Mouse (Mus musculus): Measurements from ENCODE around the gene Prr12. TPM values are rescaled to one million over a fixed set of nuclear protein-coding genes. Genes with fewer than 3 reads are reported as not detected.

Gene Prr12
- polyA plus RNA-seq, 1 experiment = 39.1 TPM

DNA sequence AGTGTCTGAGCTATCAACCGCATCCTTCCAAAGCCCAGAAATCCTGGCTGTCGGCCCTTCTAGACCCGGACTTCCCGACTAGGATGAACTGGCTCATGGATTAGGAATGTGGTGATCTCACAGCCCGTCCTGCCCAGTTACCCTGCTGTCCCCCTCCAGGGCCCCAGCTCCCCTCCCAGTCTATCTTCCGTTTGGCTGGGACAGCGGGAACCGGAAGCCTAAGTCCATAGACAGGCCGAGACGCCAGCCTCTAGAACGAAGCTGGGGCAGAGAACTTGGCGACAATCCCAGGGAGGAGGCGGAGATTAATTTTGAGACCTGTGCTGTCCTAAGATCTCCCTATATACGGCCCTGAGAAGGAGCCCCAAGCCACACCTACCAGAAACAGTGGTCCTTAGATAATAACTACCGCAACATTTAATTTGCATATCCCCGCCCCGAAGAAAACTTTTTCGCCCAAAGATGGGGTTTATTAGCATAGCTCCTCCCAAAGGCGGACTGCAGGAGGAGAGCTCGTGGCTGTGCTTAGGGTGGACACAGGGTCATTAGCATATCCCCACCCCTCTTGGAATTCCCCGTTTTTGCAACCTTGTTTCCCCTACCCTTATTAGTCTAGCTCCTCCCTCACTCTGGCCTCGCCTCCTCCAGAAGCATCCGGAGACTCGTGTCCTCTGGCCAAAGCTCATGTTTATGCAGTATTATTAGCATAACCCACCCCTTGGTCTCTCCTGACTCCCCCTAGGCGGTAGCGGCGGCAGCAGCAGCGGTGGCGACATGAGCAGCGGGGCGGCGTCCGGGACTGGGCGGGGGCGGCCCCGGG, 35.2 kb downstream of the Prr12 start, which contains the start of gene Rras:
TSS of gene Rras (plus strand) at position 720 of the 820 bp plus-strand sequence.
- TF ChIP-seq POLR2A (IDR thresholded peaks at IDR 0.05; ENCODE audit: borderline replicate concordance, extremely low read depth, insufficient read depth, insufficient read length, poor library complexity, severe bottlenecking) = no peak
- TF ChIP-seq CTCF (IDR thresholded peaks at IDR 0.05; ENCODE audit: borderline replicate concordance, extremely low read depth, insufficient read depth, insufficient read length) = no peak
- peak; percentile 97 for DNase-seq (ENCODE audit: low read depth)

DNA sequence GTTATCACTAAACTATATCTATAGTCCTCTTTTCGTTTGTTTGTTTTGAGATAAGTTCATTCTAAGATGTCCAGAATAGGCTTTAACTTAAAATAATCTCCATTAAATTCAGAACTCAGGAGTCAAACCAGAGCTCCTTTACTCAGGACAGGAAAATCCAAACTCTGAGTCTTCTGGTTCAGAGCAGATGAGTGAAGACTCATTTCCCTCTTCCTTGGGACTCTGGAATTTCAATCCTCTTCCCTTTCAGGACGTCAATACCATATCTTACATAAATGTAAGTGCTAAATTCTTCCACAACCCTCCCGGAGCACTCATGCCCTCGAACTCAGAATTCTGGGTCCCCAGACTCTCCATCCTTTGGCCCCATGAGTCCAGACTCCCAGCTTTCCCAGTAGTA, 35.9 kb downstream of the Prr12 start:
- TF ChIP-seq CTCF (IDR thresholded peaks at IDR 0.05; ENCODE audit: borderline replicate concordance, extremely low read depth, insufficient read depth, insufficient read length) = no peak
- no peak for TF ChIP-seq POLR2A (IDR thresholded peaks at IDR 0.05; ENCODE audit: borderline replicate concordance, extremely low read depth, insufficient read depth, insufficient read length, poor library complexity, severe bottlenecking)
- no peak for DNase-seq (ENCODE audit: low read depth)

DNA sequence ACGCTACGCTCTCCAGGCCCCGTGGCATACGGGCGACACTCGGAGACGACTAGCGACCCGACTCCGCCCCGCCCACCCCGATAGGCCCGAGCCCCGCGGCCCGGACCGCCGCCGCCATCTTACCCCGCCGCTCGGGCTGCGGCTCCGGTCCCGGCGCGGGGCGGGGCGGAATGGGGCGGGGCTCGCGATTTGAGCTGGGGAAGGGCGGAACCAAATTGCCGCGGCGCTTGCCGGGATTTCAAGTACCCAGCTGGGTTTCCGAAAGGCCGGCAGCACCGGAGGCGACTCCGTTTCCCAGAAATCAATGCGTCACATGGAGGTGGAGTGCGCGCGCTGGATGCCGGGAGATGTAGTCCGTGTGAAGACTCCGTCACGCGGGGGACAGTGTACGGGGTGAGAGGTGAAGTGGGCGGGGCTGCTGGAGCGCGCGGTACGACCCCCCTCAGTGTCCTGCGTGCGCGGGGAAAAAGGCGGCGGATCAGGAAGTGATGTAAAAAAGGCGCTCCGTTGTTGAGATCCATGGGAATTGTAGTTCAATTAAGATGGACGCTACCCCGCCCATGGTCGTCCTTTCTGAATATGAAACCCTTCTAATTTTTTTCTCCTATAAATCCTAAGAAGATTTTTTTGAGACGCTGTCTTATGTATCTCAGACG, 36.6 kb downstream of the Prr12 start, which contains the start of gene Scaf1:
TSS of gene Scaf1 (minus strand) at position 407 of the 656 bp plus-strand sequence.
- peak; percentile 100 for DNase-seq (ENCODE audit: low read depth)
- peak; percentile 66 for TF ChIP-seq POLR2A (IDR thresholded peaks at IDR 0.05; ENCODE audit: borderline replicate concordance, extremely low read depth, insufficient read depth, insufficient read length, poor library complexity, severe bottlenecking)
- no peak for TF ChIP-seq CTCF (IDR thresholded peaks at IDR 0.05; ENCODE audit: borderline replicate concordance, extremely low read depth, insufficient read depth, insufficient read length)

DNA sequence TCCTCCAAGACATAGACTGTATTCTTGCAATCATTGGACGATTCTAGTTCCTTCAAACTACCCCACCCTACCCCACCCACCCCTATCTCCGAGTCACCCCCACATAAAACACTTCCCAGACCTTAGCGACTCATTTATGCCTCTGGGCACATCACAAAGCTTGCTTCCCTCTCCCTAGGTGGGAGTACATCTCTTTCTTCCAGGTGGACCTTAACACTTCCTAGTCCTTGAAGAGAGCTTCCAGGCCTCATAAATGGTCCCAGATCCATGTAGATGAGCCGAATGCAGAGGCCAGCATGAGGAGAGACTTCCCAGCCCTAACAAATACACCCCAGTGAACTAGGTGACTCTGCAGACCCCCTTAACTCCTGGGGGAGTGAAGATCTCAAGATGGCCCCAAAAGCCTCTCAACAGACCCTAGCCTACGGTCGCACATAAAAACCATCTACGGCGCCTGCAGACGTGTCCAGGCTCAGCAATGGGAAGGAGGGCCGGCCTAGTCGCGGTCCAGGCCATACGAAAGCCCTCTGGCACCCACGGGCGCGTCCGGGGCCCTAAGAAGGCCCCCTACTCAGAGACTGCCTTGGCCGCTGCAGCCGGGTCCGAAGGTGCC, 37.2 kb downstream of the Prr12 start:
- TF ChIP-seq CTCF (IDR thresholded peaks at IDR 0.05; ENCODE audit: borderline replicate concordance, extremely low read depth, insufficient read depth, insufficient read length) (no peak), POLR2A (IDR thresholded peaks at IDR 0.05; ENCODE audit: borderline replicate concordance, extremely low read depth, insufficient read depth, insufficient read length, poor library complexity, severe bottlenecking) (no peak)
- no peak for DNase-seq (ENCODE audit: low read depth)

DNA sequence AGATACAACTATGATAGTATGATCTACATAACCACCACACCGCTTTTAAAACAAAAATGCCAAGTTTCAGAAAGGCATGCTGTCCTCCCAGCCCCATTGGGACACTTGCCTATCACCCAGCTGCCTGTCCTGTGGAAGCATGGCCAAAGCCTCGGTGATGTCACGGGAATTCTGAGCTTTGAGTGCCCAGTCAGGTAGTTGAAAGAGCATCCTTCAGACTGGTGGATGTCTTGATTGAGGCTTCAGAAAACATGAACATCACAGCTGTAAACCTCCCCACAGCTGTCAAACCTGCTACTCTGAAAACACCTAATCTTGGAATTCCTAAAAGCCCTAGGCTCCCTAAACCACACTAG, 38.6 kb downstream of the Prr12 start:
- no peak for DNase-seq (ENCODE audit: low read depth)
- TF ChIP-seq POLR2A (IDR thresholded peaks at IDR 0.05; ENCODE audit: borderline replicate concordance, extremely low read depth, insufficient read depth, insufficient read length, poor library complexity, severe bottlenecking) = no peak
- no peak for TF ChIP-seq CTCF (IDR thresholded peaks at IDR 0.05; ENCODE audit: borderline replicate concordance, extremely low read depth, insufficient read depth, insufficient read length)

DNA sequence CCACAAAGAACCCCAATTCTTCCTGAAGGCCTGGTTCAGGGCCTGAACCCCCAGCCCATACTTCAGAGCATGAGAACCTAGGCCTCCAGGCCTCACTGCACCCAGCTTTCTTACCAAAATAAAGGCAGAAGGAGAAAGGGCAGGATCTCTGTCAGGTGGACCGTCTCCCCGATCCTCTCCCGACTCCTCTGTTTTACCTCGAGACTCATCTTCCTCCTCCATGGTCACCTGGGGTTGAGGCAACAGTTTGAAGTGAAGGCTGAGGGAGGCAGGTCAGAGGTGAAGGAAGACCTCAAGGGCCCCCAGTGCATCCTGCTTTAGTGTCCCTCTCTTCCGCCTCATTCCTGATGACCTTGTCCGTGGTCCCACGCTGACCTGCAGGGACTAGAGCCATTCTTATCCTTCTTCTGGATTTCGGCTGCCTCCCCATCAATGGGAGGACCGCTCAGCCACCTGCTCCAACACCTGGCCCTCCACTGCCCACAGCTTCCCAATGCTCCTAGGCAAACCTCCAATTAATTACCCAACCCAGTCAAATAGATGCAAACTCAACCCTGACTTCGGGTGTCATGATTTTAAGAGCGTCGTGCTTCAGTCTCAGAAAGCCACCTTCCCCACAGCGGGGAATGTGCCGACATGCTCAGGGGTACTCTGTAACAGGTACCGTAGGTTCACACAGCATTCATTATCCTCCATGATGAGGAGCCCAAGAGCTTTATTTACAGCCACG, 39.1 kb downstream of the Prr12 start:
- no peak for TF ChIP-seq CTCF (IDR thresholded peaks at IDR 0.05; ENCODE audit: borderline replicate concordance, extremely low read depth, insufficient read depth, insufficient read length)
- TF ChIP-seq POLR2A (IDR thresholded peaks at IDR 0.05; ENCODE audit: borderline replicate concordance, extremely low read depth, insufficient read depth, insufficient read length, poor library complexity, severe bottlenecking) = no peak
- DNase-seq (ENCODE audit: low read depth) = no peak

DNA sequence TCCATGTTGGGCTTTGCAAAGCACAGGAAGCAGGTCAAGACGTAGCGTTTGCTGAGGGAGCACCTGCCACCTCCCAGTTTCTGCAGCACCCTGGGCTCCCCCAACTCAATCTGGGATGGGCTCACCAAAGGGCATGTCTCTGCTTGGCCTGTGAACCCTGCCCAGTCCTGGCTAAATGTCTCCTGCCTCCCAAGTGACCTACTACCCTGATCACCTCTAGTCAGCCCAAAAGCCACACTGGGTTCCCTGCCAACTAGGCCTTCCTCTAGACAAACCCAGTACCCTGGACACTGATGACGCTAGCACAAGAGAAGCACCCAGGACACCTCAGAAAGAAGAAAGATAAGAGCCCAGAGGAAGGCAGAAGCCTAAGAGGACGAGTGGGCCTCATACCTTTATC, 39.9 kb downstream of the Prr12 start:
- TF ChIP-seq CTCF (IDR thresholded peaks at IDR 0.05; ENCODE audit: borderline replicate concordance, extremely low read depth, insufficient read depth, insufficient read length) (no peak), POLR2A (IDR thresholded peaks at IDR 0.05; ENCODE audit: borderline replicate concordance, extremely low read depth, insufficient read depth, insufficient read length, poor library complexity, severe bottlenecking) (no peak)

DNA sequence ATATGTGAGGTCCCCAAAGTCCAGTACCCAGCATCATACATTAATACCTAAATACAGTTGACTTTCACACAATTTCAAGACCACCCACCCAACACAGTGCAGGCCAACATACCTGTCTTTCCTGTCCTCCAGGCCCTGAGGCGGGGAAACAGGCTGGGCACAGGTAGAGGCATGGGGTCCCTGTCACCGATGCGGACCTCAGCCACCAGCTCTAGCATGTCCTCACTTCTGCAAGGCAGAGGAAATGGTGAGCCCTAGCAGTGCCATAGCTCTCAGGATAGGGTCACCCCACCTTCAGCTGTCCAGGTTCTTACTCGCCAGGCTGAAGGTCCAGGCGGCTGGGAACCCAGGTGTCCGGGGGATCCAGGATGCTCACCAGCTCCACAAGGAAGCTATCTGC, 40.7 kb downstream of the Prr12 start:
- no peak for DNase-seq (ENCODE audit: low read depth)
- TF ChIP-seq CTCF (IDR thresholded peaks at IDR 0.05; ENCODE audit: borderline replicate concordance, extremely low read depth, insufficient read depth, insufficient read length) = no peak
- no peak for TF ChIP-seq POLR2A (IDR thresholded peaks at IDR 0.05; ENCODE audit: borderline replicate concordance, extremely low read depth, insufficient read depth, insufficient read length, poor library complexity, severe bottlenecking)

More for the DNA sequence above, 39.9 kb downstream of the Prr12 start:
- DNase-seq (ENCODE audit: low read depth) = no peak

DNA sequence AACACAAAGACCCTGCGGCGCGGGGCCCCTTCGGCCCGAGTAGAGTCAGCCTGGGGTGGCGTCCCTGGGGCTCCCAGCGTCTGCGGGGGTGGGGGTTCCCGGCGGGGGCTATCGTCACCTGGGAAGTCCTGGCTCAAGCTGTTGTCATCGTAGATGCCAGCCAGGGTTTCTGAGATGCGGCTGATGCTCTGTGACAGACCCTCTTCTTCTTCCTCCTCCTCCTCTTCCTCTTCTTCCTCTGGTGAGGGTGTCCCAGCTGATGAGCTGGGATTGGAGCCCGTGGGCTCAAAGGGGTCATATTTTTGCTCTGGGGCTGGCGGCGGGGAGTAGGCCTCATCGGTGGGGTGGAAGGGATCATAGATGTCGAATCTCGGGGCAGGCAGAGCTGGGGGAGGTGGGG, 44.3 kb downstream of the Prr12 start:
- DNase-seq (ENCODE audit: low read depth) = no peak
- TF ChIP-seq POLR2A (IDR thresholded peaks at IDR 0.05; ENCODE audit: borderline replicate concordance, extremely low read depth, insufficient read depth, insufficient read length, poor library complexity, severe bottlenecking) (no peak), CTCF (IDR thresholded peaks at IDR 0.05; ENCODE audit: borderline replicate concordance, extremely low read depth, insufficient read depth, insufficient read length) (no peak)

DNA sequence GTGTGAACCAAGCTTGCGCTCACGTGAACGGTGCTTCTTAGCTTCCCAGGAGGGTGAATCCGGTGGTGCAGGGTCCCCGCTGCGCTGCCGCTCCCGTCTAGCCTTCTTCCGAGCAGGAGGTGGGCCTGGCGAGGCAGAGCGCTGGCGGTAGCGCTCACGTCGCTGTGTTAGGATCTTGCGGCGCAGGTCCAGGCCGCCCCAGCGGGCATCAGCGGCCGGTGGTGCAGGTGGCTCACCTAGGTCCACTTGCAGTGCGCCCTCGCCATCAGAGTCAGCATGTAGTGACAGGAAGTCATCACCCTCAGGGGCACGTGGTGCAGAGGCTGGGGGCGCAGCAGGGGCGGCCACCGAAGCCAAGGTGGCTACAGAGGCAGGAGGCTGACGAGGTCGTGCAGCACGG, 44.8 kb downstream of the Prr12 start:
- TF ChIP-seq CTCF (IDR thresholded peaks at IDR 0.05; ENCODE audit: borderline replicate concordance, extremely low read depth, insufficient read depth, insufficient read length) (no peak), POLR2A (IDR thresholded peaks at IDR 0.05; ENCODE audit: borderline replicate concordance, extremely low read depth, insufficient read depth, insufficient read length, poor library complexity, severe bottlenecking) (no peak)
- DNase-seq (ENCODE audit: low read depth) = no peak

DNA sequence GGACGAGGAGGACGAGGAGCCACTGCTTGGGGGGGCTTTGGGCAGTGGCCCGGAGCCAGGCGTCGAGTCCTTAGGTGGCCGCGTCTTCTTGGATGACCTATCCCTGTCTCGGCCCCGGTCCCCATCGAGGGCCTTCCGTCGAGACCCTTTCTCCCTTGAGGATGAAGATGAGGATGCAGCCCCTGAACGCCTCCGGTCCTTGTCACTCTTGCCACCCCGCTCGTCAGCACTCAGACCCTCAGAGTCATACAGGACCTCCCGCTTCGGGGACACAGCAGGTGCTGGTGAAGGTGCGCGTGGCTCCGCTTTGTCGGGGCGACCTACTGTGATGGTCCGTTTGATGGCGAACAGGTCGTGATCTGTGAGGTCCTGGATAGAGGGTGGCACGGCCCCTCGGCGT, 45.5 kb downstream of the Prr12 start:
- TF ChIP-seq POLR2A (IDR thresholded peaks at IDR 0.05; ENCODE audit: borderline replicate concordance, extremely low read depth, insufficient read depth, insufficient read length, poor library complexity, severe bottlenecking) (no peak), CTCF (IDR thresholded peaks at IDR 0.05; ENCODE audit: borderline replicate concordance, extremely low read depth, insufficient read depth, insufficient read length) (no peak)
- DNase-seq (ENCODE audit: low read depth) = no peak
